Mouse (Mus musculus) left cerebral cortex, adult 2 months (tissue): ENCODE results near the gene Crygd. TPM values are rescaled to one million over a fixed set of nuclear protein-coding genes. Genes with fewer than 3 reads are reported as not detected.

ENCODE experiments used
- DNase-seq, 2 experiments: peaks; one replicate each; pipeline ENCODE4 v3.0.0; 2021 to 2022; ENCODE audit warnings: low spot score in 2 of 2, mixed read lengths in 1 of 2; ENCODE audit errors: extremely low spot score in 1 of 2
- H3K27ac ChIP-seq: fragments of 200-600 bp; 2 replicates; pipeline ENCODE4 v1.8.1; 2022
- H3K4me3 ChIP-seq: fragments of 200-600 bp; 2 replicates; pipeline ENCODE4 v1.8.1; 2022
- CTCF ChIP-seq: fragments of 200-600 bp; IDR thresholded peaks from 2 replicates; pipeline ENCODE4 v1.8.1; 2022; ENCODE audit warnings: antibody characterized with exemption, mild to moderate bottlenecking, moderate library complexity
- intact Hi-C: fragments of 180-260 bp; cut with DNase I; formaldehyde crosslinking; loops from one replicate; pipeline ENCODE4 v1.15.1; 2025
- total RNA-seq, 2 experiments: library from RNA; stranded (reverse); gene quantifications; 2 replicates each; pipeline ENCODE4 v1.2.3; 2021

Crygd gene
- total RNA-seq, 2 experiments from 2014 or later, result not detected

DNA sequence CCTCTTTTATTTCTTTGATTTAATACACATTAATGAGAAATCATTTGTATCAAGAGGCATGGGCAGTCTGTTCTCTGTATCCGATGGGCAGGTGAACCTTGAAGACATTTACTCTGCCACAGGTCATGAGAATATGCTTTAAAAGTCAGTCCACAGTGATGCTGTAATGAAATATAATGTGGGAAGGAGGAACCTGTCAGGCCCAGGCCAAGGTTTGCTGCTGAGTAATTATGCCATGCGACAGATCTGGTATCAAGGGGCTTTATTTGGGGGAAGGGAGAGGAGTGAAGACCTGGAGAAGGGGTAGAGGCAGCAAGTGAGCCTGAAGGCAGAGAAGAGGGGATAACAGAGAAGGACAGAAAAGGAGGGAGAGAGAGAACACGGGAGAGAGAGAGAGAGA is 23.6 kb downstream of the Crygd start:
- TF ChIP-seq CTCF, result no peak
- Histone ChIP-seq H3K4me3 (no peak overlapping the region), H3K27ac (no peak overlapping the region)
- DNase-seq, result no peak
- intact Hi-C loops, result no loop called here

DNA sequence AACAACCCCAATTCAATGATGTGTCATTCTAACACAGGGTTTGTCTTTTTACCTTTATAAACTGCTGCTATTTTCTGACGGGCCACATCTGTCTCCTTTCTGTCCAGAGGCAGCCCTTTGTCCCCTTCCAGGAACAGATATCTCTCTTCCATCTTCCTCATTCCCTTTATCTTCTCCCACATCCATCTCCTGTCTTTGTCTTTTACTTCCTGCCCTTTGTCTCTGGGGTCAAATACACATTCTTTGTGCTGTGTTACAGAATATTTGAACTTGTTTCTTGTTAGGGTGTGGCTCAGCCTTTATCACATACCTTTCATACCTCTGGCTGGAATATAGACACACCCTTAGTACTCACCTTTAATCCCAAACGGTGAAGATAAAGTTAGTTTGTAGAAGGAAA is 25.7 kb downstream of the Crygd start:
- H3K4me3 ChIP-seq, result no peak overlapping the region
- H3K27ac ChIP-seq, result no peak overlapping the region
- no peak for TF ChIP-seq CTCF
- no peak for DNase-seq
- intact Hi-C loops, result no loop called here

DNA sequence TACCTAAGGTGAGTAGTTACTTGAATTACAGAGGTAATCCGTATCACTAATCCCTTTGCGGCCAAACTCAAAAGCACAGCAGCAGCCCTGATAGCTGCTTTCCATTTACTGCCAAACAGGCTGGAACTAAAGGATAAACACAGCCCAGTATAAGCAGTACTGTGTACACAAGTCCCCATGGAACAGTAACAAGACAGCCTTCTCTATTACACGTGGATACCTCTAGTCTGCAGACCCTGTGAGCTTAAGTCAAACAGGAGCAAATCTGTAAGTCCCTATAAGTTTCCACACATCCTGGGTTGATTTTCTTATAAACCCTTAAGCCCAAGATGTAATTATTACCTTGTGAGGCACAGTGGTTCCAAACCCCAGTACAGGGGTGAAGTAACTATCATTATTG is 27.7 kb downstream of the Crygd start:
- no peak for TF ChIP-seq CTCF
- DNase-seq, result no peak

DNA sequence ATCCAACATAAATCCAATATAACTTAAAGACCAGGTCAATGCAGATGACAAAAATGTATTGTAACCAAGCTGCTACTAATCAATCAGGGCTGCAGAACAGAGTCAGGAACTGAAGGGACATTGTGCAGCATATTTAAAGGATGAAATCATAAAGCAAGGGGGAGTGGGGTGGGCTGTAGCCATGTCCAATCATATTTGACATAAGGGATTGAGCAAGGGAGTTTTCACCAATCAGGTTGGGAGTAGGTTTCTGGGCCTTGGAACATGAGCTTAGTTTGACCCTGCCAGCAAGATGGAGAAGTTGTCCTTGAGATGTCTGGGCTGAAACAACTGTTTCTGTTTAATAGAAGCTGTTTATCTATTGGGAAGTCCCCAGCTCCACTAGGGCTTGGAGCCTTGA is 30.6 kb downstream of the Crygd start, which contains the start of gene Akr1cl:
Akr1cl (minus strand) TSS at position 119 of the 400 bp plus-strand sequence.
- no peak within 1 kb of the TSS for H3K27ac ChIP-seq
- intact Hi-C loops, result no loop called here

More for the DNA sequence above, 27.7 kb downstream of the Crygd start:
- intact Hi-C loops, result no loop called here
- Histone ChIP-seq H3K4me3 (no peak overlapping the region), H3K27ac (no peak overlapping the region)

DNA sequence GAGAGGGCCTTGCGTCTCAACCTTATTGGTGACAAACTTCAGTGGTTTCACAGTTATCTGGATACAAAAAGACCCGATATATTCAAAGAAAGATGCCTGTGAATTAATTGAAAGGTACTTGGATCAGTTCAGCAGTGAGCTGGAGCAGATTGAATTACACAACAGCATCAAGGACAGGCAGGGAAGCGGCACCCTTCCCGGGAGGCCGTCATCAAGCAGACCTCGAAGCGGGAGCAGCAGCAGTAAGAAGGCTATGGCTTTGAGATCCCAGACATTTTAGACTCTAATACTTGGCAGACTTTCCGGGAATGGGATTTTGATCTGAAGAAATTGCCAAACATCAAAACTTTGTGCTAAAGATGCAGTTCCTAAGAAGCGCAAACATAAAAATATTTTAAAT is 35.0 kb downstream of the Crygd start:
- H3K27ac ChIP-seq, result no peak overlapping the region
- no peak overlapping the region for H3K4me3 ChIP-seq
- TF ChIP-seq CTCF, result no peak
- intact Hi-C loops, result no loop called here
- no peak for DNase-seq

More for the DNA sequence above, 30.6 kb downstream of the Crygd start, which contains the start of gene Akr1cl:
- no peak for TF ChIP-seq CTCF
- no peak within 1 kb of the TSS for H3K4me3 ChIP-seq
- DNase-seq, result no peak

DNA sequence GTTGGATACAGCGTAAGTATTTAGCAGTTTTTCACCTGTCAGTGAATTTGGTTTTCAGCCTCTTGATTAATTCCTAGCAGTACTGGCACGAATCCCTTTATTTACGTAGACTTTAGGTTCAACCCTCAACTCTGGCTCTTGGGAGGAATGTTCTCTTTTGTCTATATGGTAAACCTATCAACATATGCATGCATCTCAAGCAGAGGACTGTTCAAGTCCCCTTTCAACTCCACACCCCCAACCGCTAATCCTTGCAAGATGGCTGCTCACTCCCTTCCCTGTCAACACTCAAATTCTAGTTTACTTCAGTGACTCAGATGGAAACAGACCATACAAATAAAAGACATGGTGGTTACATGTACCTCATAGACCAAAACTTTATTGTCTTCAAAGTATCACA is 50.5 kb downstream of the Crygd start:
- intact Hi-C loops, result loop anchor here (5.0 kb wide), 1 partner anchor 1355 kb away; no protein-coding TSS in a partner anchor
- H3K27ac ChIP-seq, result no peak overlapping the region
- no peak overlapping the region for H3K4me3 ChIP-seq
- TF ChIP-seq CTCF, result no peak
- no peak for DNase-seq

Other genes starting within 250 kb of the Crygd start
- 10 to 100 TPM; 40.4 to 41.8 TPM for gene Plekhm3, start 106.6 kb downstream of the Crygd start, total RNA-seq
- gene Akr1cl, start 30.7 kb downstream of the Crygd start, total RNA-seq, result not detected
- gene Cryge, start 12.3 kb downstream of the Crygd start, total RNA-seq, result not detected
- gene Crygc, start 10.2 kb upstream of the Crygd start, total RNA-seq, result not detected
- gene Crygb, start 18.8 kb upstream of the Crygd start, total RNA-seq, result not detected
- gene Cryga, start 39.9 kb upstream of the Crygd start, total RNA-seq, result 1 to 10 TPM in 1 of 2 experiments, under 1 TPM in 1; 0.61 to 1.0 TPM
- under 1 TPM in 1 of 2 experiments, not detected in 1; 0.54 TPM for gene Gm28845, start 56.1 kb upstream of the Crygd start, total RNA-seq
- 1 to 10 TPM; 6.0 to 6.6 TPM for gene D630023F18Rik, start 59.8 kb upstream of the Crygd start, total RNA-seq
- 10 to 100 TPM; 34.4 to 40.7 TPM for gene Idh1, start 123.0 kb upstream of the Crygd start, total RNA-seq
- 10 to 100 TPM; 48.3 to 51.7 TPM for gene Pikfyve, start 123.2 kb upstream of the Crygd start, total RNA-seq
- gene Pth2r, start 218.6 kb upstream of the Crygd start, total RNA-seq, result 1 to 10 TPM; 1.4 to 1.8 TPM